Comparison of ENCODE assay signal across 8 mouse cellular contexts in genomic region chr11:117394230-117395137, GRCm38 (mm10).
A peak's percentile ranks its signal among the peaks of the same experiment; 100 is the strongest.
DNase-seq lines count a peak whose midpoint lies in the region; ATAC-seq lines count a peak whose summit lies in the region.

No protein-coding gene starts in this region.

- peak overlapping the region; percentile 72 for H3K27ac ChIP-seq in forebrain, embryonic 14.5 days (ENCODE audit: low read depth, low read length)
- H3K27ac ChIP-seq in midbrain, embryonic 15.5 days, result peak overlapping the region; percentile 82

- ATAC-seq in forebrain, embryonic 14.5 days, result peak; percentile 78
- ATAC-seq in midbrain, embryonic 15.5 days (replicated peaks), result peak; percentile 79

- H3K27me3 ChIP-seq in forebrain, embryonic 14.5 days (replicated peaks; ENCODE audit: control insufficient read depth, insufficient read depth, low read length), result no peaks in the 10 kb centered on the region
- H3K27me3 ChIP-seq in midbrain, embryonic 15.5 days (replicated peaks), result no peaks in the 10 kb centered on the region

- under 1% methylated on average over 34 of the region's 34 CpGs for WGBS in forebrain, embryonic 14.5 days
- under 1% methylated on average over 34 of the region's 34 CpGs for WGBS in midbrain, embryonic 15.5 days

- peak overlapping the region; percentile 59 for H3K9ac ChIP-seq in forebrain, embryonic 14.5 days (ENCODE audit: low read length)
- peak overlapping the region; percentile 48 for H3K9ac ChIP-seq in midbrain, embryonic 15.5 days

- peak; percentile 72 for DNase-seq in embryo, embryonic 10 days (ENCODE audit: low spot score)
- no peak for DNase-seq in embryo, embryonic 9.5 days (ENCODE audit: extremely low spot score)
- peak; percentile 65 for DNase-seq in Muller cell, postnatal 12 days (ENCODE audit: inconsistent ontology term)
- DNase-seq in forebrain, embryonic 14.5 days (ENCODE audit: low spot score), result peak; percentile 81
- peak; percentile 65 to 75 for DNase-seq in kidney, postnatal 4 days
- DNase-seq in urinary bladder, adult 18-20 months (ENCODE audit: low spot score in 2 of 2), result no peak
- no peak for DNase-seq in gastrocnemius, adult 8-10 months (ENCODE audit: low spot score in 2 of 2)

- H3K4me2 ChIP-seq in forebrain, embryonic 14.5 days (ENCODE audit: low read length), result peak overlapping the region; percentile 79
- H3K4me2 ChIP-seq in midbrain, embryonic 15.5 days, result peak overlapping the region; percentile 83

- no peaks in the 10 kb centered on the region for H3K36me3 ChIP-seq in forebrain, embryonic 14.5 days (ENCODE audit: control insufficient read depth, insufficient read depth, low read length)
- H3K36me3 ChIP-seq in midbrain, embryonic 15.5 days (replicated peaks), result no peaks in the 10 kb centered on the region

- H3K4me1 ChIP-seq in forebrain, embryonic 14.5 days (ENCODE audit: control insufficient read depth, insufficient read depth, low read length), result peaks cover 19% of the 10 kb centered on the region
- peaks cover 30% of the 10 kb centered on the region for H3K4me1 ChIP-seq in midbrain, embryonic 15.5 days

- H3K4me3 ChIP-seq in forebrain, embryonic 14.5 days (ENCODE audit: low read depth, low read length), result peak overlapping the region; percentile 36
- peak overlapping the region; percentile 41 for H3K4me3 ChIP-seq in midbrain, embryonic 15.5 days

- H3K9me3 ChIP-seq in forebrain, embryonic 14.5 days (replicated peaks; ENCODE audit: control insufficient read depth, low read length), result no peaks in the 10 kb centered on the region
- H3K9me3 ChIP-seq in midbrain, embryonic 15.5 days, result no peaks in the 10 kb centered on the region

Comparison
In these comparisons a context has a peak if more than half of its experiments do, and no peak if none do; other contexts are left out.
1. DNase-seq: peak in embryo, embryonic 10 days (single experiment), Muller cell, postnatal 12 days (single experiment), forebrain, embryonic 14.5 days (single experiment) and kidney, postnatal 4 days (2 of 2); none in embryo, embryonic 9.5 days (single experiment), urinary bladder, adult 18-20 months (0 of 2) and gastrocnemius, adult 8-10 months (0 of 2).